Mouse (Mus musculus) mouse trophoblast stem cell (cell line): Measurements from ENCODE around the gene Gm49711.

Source experiments
- in situ Hi-C, 2 experiments: fragments of 300-500 bp; cut with MseI, MboI; formaldehyde crosslinking; loops; 2 replicates in 1 of 2; 3 replicates in 1 of 2; pipeline ENCODE4 v1.15.1; 2025

Gene Gm49711

DNA sequence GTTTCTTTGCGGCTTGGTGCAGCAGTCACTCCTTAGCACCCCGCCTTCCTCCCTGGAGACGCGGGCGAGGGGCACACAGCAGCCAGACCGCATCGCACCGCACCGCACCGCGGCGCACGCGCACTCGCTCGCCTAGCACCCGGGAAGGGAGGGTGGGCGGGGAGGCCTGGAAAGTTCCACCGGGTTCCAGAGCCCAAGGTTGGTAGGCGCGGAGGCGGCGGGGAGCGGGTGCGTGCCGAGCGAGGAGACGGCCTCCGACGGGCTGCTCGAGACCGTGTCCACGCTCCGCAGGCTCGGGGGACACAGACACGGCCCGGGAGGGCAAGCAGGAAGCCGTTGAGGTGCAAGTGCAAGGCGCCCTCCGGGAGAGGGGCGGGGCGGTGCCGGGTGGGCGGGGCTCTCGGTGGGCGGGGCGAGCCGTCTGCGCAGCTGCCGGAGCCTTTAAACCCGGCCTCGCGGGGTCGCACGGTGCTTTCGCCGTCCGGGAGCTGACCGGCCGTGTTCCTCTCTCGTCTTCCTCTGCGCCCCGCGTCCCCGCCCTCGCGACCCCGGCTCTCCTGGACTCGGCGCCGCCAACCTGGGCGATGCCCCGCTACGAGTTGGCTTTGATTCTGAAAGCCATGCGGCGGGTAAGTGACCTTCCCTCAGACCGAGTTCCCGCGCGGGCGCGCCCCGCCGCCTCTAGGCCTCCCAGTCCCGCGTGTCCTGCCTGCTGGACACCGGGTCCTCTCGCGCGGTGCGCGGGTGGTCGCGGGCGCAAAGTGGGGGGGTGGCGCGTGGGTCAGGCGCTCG, at the start of gene Gm49711, which contains the start of the genes Mrps6 and Slc5a3:
TSS of gene Gm49711 (plus strand) at position 465 of the 792 bp plus-strand sequence.
TSS of gene Mrps6 (plus strand) at position 419 of the 792 bp plus-strand sequence.
TSS of gene Slc5a3 (plus strand) at position 471 of the 792 bp plus-strand sequence.
- in situ Hi-C loops, result loop anchor here in 1 of 2 experiments (5.0 kb wide), 1 partner anchor 121 kb away; no protein-coding TSS in a partner anchor

DNA sequence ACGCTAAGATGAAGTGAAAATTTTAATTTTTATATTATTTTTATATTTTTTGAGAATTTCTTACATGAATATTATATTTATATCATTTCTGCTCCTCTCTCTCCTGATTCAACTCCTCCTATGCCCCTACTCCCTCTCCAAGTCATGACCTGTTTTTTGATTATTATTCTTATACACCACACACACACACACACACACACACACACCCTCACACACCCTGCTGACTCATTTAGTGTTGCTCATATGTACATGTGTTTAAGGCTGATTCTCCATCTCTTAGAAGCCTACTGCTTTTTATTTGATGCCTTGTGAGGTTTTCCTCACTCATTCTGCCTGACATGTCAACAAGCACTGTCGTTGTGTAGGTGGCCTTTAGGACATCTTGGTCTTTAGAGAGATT, 48.5 kb upstream of the Gm49711 start:
- in situ Hi-C loops, result no loop called here

DNA sequence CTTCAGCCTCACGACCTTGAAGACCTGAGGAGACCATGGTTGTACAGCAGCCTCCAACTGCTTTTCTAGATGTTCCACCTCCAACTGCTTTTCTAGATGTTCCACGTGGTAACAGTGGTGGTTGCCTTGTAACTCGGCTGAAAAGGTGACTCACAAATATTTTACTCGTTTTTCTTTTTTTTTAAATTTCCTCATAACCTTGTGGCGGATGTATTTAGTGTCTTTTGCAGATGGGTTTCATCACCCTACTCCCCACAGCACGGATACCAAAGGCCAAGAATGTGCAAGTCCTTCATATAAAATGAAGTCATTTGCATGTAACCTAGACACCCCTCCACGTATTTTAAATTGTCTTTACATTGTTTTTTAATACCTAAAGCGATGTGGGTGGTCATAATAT, 41.3 kb upstream of the Gm49711 start:
- in situ Hi-C loops, result no loop called here

DNA sequence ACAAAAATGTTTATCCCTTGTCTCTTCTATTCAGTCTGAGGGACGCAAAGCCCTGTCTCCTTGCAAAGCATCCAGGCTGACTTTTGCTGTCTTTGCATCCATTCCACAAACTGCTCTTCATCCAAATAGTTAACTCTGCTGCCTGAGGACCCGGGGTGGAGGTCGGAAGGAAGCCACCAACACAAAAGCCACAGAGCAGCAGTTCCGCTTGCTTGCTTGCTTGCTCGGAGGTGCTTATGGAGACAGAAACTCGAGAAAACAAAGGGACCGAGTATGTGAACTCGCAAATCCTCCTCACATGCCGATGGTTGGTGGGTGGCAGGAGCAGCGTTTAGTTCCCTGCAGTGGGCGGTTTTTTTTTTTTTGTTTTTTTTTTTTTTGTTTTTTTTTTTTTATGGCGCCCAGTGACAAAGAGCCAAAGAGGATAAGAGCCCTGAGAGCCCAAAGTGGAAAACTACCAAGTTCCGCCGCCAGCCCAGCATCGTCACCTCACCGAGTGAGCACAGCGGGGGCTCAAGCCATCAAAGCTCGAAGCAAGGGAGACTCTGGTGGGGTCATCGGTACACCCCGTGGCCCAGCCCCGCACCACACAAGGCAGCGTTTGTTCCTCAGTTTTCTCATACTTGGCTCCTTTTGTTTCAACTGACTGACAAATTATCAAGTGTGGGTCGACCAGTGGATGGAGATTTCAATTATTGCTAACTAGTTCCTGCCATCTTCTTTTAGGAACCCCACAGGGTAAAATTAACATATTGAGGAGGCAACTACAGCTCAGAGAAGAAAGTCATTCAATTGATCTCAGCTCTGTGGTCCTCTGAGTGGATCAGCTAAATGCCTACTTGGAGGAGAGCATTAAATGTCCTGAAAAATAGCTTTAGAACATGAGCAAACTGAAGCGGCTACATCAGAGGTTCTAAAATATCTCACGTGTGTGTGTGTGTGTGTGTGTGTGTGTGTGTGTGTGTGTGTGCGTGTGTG, 38.7 kb upstream of the Gm49711 start:
- in situ Hi-C loops, result no loop called here

DNA sequence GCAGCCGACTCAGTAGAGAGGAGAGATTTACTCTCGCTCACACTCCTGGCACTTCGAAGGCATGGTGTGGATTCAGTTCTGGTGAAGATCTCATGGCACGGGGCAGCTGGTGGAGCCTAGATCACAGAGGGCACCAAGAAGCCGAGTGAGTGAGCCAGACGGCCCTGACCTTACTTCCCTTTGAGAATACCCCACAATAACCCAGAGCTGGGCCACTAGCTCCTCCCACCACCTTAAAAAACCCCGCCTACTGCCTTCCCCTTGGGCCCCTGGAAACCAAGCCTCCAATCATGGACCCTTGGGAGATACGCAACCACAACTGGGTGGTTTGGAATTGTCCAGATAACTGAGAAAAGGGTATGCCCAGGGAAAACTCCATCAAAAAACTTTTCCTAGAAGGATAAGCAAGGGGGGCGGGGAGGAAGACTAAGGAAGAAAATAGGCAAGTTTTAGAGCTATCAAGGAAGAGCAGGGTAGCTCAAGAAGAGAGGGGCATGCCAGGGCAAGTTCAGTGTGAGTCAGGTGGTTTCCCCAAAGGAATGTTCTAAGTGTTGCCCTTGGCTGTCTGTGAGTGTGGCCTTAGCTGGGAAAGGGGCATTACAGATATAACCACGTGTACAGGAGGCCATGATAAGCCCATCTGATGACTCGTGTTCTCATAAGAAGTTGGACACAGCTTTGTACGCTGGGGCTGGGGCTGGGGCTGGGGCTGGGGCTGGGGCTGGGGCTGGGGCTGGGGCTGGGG, 36.3 kb upstream of the Gm49711 start:
- in situ Hi-C loops, result no loop called here

DNA sequence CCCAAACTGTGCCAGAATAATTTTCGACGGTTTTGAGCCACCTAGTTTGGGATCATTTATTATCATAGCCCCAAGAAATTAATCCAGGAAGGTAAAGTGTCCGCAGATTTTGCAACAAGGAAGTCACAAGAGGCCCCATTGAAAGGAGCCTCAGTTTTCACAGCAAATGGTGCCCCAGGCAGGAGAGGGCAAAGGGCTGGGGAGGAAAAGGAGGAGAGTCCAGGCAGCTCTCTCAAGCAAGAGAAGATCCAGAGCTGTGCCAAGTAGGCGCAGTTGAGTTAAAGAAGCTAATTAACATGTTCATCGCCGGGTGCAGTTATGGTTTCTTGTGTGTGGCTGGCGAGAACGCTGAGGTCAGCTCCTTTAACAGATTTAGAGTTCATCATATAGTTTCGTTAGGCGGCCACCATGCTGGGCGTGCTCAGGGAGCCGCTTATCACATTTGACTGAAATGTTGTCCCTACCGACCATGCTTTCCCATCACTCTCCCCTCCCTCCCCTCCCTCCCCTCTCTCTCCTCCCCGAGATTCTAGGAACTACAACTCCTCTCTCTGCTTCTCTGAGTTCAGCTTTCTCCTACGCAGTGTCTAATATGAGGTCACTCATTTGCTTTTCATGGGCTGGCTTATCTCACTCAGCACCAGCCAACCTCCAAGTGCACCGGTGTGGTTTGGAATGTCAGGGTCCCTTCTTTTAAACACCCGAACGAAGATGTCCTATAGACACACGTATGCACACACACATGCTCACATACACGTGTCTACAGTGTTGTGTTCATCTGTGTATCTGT, 35.4 kb upstream of the Gm49711 start:
- in situ Hi-C loops, result no loop called here

DNA sequence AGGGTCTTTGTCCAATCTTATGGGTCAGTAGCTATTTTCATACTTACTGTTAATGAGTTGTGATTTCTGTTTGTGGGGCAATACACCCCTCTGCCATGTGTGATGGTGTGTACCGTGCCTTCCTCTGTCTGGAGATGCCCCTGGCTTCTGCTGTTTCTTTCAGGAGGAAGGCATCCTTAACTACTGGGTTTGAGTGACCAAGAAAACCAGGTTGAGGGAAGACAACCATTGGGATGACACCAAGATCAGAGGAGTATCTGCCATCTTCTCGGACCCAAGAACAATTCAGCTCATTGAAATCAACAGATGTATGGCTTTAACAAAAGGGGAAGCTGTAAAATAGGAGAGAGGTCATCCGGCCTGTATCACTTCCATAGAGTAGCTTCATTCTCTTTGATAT, 24.8 kb upstream of the Gm49711 start:
- in situ Hi-C loops, result no loop called here

DNA sequence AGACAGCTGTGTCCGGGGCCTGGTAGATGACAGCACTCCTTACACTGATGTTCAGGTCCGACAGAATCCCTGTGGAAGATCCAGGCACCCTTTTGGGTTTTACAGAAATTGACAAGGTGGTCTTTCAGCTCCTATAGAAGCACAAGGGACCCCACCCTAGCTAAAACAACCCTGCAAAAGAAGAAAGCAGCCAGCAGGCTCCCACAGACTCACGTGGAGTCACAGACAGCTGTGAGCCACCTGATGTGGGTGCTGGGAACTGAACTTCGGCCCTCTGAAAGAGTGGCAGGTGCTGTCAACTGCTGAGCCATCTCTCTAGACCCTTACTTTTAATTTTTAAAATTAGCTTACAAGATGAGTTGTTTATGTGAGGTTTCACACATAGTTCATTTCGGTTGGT, 23.4 kb upstream of the Gm49711 start:
- in situ Hi-C loops, result no loop called here

DNA sequence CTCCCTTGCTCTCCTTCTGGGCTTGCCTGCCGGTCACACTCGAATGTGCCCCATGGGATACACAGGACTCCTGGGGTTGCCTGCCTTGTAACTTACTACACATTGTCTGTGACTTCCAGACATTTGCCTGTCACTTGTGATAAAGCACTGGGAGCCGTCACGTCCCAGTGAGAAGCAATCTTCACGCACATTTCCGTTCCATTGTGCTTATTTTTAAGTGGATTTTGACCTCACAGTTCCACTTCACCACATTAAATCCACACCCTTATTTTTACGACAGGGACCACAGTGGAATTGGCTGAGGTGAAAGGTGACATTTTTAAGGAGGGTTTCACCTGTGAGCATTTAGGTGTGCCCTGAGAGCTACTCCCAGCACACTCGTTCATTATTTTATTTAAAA, 21.4 kb upstream of the Gm49711 start:
- in situ Hi-C loops, result no loop called here

DNA sequence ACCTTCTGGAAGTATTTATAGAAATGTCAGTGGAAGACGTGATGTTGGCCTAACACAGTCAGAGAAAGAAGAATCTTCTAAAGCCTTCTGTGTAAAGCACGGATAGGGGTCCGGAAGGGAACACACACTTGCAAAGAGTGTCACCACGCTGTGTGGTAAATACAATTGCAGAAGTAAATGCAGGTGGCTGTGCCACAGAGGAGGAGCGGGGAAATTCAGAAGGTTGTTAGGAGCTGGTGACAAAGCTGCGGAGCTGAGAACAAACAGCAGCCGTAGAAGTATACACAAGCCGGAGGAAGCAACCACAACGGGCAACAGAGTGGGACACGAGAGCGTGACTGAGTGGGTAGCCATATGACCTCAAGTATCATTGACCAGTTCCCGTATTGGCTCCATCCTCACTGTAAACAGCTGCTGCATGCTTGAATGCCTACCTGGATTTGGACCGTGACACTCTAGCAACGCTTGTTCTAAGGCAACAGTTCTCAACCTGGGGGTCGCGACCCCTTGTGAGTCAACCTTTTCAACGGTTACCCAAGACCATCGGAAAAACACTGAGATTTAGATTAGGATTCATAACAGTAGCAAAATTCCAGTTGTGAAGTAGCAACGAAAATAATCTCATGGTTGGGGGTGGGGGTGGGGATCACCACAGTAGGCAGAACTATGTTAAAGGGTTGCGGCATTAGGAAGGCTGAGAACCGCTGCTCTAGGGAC, 20.1 kb upstream of the Gm49711 start:
- in situ Hi-C loops, result no loop called here

DNA sequence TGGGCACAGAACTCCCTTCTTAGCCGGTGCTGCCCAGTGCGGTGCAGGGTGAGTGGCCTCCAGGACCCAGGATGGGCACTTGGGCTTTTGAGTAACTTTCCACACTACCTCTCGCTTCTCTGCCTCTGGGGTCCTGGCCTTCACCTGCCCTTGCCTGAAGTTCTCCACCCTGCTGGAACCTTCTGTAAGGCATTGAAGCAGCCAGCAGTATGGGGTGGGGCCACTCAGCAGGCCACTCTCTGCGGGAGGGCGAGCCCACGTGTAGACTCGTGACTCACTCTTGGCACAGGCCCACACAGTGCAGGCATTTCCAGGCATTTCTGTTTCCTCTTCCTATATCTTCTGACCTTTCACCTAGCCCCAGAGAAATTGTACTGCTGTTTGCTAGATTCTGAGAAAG, 18.7 kb upstream of the Gm49711 start:
- in situ Hi-C loops, result no loop called here

DNA sequence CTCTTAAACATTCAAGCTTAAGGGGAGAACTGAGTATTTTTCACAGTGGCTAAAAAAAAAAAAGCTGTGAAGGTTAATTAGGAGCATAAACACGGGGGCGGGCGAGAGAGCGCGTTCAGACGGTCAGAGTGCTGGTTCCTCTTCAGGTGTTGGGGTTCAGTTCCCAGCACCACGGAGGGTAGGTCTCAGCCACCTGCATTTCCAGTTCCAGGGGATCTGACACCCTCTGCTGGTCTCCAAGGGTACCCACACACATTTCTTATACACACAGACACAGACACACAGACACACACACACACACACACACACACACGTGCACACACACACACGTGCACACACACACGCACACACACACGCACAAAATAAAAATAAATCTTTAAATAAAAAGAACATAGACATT, 18.1 kb upstream of the Gm49711 start:
- in situ Hi-C loops, result no loop called here

DNA sequence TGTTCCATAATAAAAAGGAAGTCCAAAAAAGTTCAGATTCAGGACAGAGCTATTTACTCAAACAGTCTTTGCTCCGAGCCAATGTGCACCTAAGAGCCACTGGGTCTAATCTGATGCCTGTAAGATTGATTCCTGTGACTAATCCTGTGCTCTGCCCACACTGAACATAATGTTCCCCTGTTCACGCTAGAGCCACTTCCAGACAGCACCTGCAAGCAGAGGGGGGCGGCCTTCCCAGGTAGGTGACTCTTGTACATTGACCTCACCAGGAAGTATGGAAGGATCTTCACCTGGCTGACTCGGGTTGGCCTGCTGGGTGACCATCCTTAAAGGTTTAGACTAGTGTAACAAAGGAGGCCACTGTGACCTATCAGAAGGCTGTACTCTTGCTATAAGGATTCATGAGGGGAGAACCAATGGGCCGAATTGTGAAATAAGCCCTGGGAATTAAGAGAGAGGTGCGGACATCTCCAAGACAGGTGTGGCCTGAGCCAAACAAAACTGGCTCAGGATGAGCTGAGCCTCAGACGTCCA, 6.3 kb upstream of the Gm49711 start:
- in situ Hi-C loops, result no loop called here

DNA sequence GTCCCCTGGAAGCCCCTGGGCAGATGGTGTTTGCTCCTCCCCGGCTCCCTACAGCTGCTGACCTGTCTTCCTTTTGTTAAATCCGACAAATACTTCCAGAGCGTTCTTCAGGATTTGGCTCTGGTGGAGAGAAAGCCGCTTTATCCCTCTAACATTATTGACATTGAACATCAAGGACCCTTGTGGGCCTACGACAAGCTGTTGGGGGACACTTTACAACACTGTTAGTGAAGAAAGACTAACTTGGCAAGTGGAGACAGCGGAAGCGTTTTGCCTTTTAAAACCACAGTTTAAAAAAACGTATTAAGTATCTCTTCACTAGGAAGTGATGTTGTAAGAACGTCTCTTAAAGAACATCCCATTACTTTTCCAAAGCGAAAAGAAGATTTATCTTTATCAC, 5.5 kb upstream of the Gm49711 start:
- in situ Hi-C loops, result no loop called here

DNA sequence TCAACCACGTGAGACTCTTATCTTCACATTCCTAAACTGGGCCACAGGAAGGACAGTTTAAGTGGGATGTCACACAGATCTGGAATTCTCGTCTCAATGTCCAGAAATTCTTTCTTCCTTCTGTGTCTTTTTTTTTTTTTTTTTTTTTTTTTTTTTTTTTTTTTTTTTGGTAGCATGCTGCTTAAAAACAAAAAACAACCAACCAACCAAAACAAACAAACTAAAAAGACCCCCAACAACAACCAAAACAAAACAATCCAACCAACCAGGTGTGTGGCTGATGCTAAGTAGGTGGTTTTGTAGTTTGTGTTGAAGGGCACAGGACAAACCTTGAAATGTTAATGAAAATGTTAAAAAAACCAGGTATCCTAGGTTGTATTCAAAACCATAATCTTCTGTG, 1.4 kb upstream of the Gm49711 start:
- in situ Hi-C loops, result loop anchor here in 1 of 2 experiments (5.0 kb wide), 1 partner anchor 119 kb away; no protein-coding TSS in a partner anchor

DNA sequence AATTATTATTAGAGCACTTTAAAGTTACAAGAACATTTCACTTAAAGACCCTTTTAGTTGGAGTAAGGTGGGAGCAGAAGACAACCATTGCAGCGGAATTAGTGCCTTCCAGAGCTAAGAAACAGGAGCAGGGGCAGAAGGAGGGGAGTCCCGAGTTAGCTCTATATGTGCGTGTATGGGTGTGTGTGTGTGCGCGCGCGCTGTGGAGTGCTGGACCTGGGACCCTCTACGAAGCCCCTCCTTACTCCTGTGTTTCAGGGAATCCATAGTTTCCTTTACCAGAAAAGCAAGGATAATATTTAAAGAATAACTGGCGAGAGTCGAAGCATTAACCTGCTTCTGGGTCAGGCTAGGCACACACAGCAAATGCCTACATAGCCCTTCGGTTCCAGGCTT, 662 bp upstream of the Gm49711 start:
- in situ Hi-C loops, result loop anchor here in 1 of 2 experiments (5.0 kb wide), 1 partner anchor 120 kb away; no protein-coding TSS in a partner anchor

DNA sequence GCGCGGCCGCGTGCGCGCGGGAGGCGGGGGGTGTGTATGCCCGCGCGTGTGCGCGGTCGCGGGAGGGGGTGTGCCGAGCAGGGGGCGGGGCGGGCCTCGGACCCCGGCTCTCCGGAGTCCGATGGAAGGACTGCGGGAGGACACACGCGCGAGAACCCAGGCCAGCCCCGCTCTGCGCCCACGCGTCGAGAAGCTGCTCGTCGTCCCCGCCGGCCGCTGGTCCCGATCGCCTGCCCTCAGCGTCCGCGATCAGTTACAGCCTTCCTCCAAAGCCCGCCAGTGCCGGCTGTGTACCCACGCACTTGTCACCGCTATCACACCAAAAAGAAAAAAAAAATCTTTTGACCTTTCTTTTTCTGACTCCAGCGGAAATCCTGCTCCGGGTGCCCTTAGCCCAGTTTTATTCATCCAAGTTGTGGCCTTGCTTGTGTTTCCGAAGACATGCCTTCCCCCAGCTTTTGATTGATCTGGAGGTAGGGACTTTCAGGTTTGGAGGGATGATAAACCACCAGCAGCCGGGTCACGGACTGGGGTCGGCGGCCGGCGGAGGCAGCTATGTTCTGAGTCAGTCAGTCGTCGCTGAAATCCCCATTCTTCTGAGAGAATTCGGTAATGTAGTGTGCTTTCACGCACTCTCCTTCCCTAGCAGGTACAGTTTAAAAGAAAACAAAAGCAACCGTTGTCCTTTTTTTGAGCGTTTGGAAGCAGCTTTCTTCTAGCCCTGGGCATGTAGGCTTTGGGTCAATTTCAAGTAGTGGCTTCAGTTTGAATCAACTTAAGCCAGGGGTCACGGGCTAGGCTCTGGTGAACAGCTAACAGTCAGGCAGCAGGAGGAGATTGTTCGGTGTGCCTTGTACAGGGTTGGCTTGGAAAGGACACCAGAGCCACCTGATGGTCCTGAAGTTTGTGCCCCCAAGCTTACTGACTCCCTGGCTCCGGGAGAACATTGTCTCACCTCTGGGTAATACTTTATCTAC, 816 bp downstream of the Gm49711 start:
- in situ Hi-C loops, result loop anchor here in 1 of 2 experiments (5.0 kb wide), 1 partner anchor 122 kb away; no protein-coding TSS in a partner anchor

DNA sequence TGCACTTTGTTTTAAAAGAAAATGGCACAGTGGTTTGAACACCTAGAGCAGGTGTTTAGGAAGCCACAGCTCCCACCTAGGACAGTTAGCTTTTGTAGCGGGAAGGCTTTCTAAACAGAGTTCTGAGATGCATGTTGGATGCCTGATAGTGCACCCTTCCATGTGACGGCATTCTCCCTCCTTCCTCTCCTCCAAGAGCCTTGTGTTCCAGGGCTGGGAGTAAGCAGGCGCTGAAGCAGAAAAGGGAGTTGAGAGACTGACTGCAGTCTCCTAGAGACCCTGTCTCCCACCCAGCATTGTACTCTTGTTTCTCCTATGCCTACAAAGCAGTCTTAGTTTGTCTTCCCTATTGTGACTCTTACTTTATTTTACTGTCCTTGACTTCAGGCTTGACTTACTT, 2.1 kb downstream of the Gm49711 start:
- in situ Hi-C loops, result no loop called here
